Mouse (Mus musculus) embryonic facial prominence, embryonic 15.5 days (tissue): Measurements from ENCODE around the gene Dph7. TPM values are rescaled to one million over a fixed set of nuclear protein-coding genes. Genes with fewer than 3 reads are reported as not detected.

ENCODE experiments used
- ATAC-seq: fragments of 200-750 bp; cut with Nextera tagmentation; 2 replicates; pipeline ENCODE4 v1.8.0; 2017; ENCODE audit warnings: low read depth, moderate TSS enrichment; ENCODE audit not compliant: insufficient number of reproducible peaks, low FRiP score, low TSS enrichment
- H3K27ac ChIP-seq: fragments of 300-500 bp; sonication (generic); replicated peaks from 2 replicates; pipeline ENCODE4 v1.5.1; 2015; ENCODE audit warnings: mild to moderate bottlenecking, inconsistent platforms
- H3K27me3 ChIP-seq: fragments of 300-500 bp; sonication (generic); 2 replicates; pipeline ENCODE4 v1.6.1; 2015; ENCODE audit warnings: inconsistent platforms
- H3K36me3 ChIP-seq: fragments of 300-500 bp; sonication (generic); 2 replicates; pipeline ENCODE4 v1.6.1; 2015; ENCODE audit warnings: mild to moderate bottlenecking, inconsistent platforms
- H3K4me1 ChIP-seq: fragments of 300-500 bp; sonication (generic); 2 replicates; pipeline ENCODE4 v1.6.1; 2015; ENCODE audit warnings: inconsistent platforms
- H3K4me2 ChIP-seq: fragments of 300-500 bp; sonication (generic); replicated peaks from 2 replicates; pipeline ENCODE4 v1.6.1; 2015; ENCODE audit warnings: mild to moderate bottlenecking, inconsistent platforms
- H3K4me3 ChIP-seq: fragments of 300-500 bp; sonication (generic); replicated peaks from 2 replicates; pipeline ENCODE4 v1.5.1; 2015; ENCODE audit warnings: mild to moderate bottlenecking, inconsistent platforms
- H3K9ac ChIP-seq: fragments of 300-500 bp; sonication (generic); 2 replicates; pipeline ENCODE4 v1.6.1; 2015; ENCODE audit warnings: inconsistent platforms
- H3K9me3 ChIP-seq: fragments of 300-500 bp; sonication (generic); replicated peaks from 2 replicates; pipeline ENCODE4 v1.6.1; 2016; ENCODE audit warnings: inconsistent platforms
- microRNA-seq: library from miRNA; unstranded; fragments of <30 nt; microRNA quantifications from one replicate; pipeline ENCODE4, GENCODE M21; 2016; ENCODE audit warnings: borderline number of aligned reads
- polyA plus RNA-seq: library from polyadenylated mRNA; unstranded; fragments of >200 nt; fragmentation: Nextera tagmentation; extraction: Ambion mirVana; gene quantifications from 2 replicates; pipeline ENCODE4 v1.2.1, GENCODE M21; 2015

Dph7 gene
- polyA plus RNA-seq, 1 experiment from 2014 or later: 32.6 TPM

DNA sequence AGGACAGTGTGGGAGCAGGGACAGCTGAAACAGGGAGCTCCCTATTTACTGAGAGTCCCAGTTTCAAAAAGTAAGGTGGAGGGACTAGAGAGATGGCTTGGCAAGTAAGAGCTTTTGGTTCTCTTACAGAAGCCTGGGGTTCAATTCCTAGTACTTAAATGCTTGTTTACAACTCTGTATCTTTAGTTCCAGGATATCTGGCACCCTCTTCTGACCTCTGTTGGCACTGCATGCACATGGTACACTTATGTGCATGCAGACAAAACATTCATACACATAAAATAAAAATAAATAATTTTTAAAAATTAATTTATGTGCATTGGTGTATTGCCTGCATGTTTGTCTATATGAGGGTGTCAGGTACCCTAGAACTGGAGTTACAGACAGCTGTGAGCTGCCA is 46.0 kb downstream of the Dph7 start:
- no peaks in the 10 kb centered on the region for H3K27me3 ChIP-seq
- no peak overlapping the region for H3K4me2 ChIP-seq
- no peak overlapping the region for H3K9ac ChIP-seq
- no peaks in the 10 kb centered on the region for H3K4me1 ChIP-seq
- H3K4me3 ChIP-seq: no peak overlapping the region
- no peaks in the 10 kb centered on the region for H3K36me3 ChIP-seq
- ATAC-seq: no peak
- H3K9me3 ChIP-seq: no peaks in the 10 kb centered on the region
- no peak overlapping the region for H3K27ac ChIP-seq

Small RNAs within 50 kb of the gene (microRNA-seq; reads per million reads assigned to microRNA genes)
- gene Gm22875: not detected

Other genes starting within 250 kb of the Dph7 start
- 1.2 and 1.3 TPM in 2 replicates for gene Cacna1b, start 199.2 kb upstream of the Dph7 start, polyA plus RNA-seq
- 85.2 and 88.4 TPM in 2 replicates for gene Ehmt1, start 42.8 kb upstream of the Dph7 start, polyA plus RNA-seq
- gene Arrdc1, start 27.1 kb upstream of the Dph7 start, polyA plus RNA-seq: 50.5 and 52.7 TPM in 2 replicates
- gene Zmynd19, start 12.6 kb upstream of the Dph7 start, polyA plus RNA-seq: 17.0 and 19.4 TPM in 2 replicates
- gene Mrpl41, start 12.7 kb downstream of the Dph7 start, polyA plus RNA-seq: 127 and 132 TPM in 2 replicates
- 8.5 and 9.7 TPM in 2 replicates for gene Pnpla7, start 13.6 kb downstream of the Dph7 start, polyA plus RNA-seq
- gene Nsmf, start 92.0 kb downstream of the Dph7 start, polyA plus RNA-seq: 93.0 and 97.2 TPM in 2 replicates
- gene Entpd8, start 117.9 kb downstream of the Dph7 start, polyA plus RNA-seq: not detected in 2 replicates
- 0.37 and 0.39 TPM in 2 replicates for gene Noxa1, start 132.7 kb downstream of the Dph7 start, polyA plus RNA-seq
- 26.8 and 26.9 TPM in 2 replicates for gene Nrarp, start 218.4 kb downstream of the Dph7 start, polyA plus RNA-seq
- gene Tor4a, start 234.5 kb downstream of the Dph7 start, polyA plus RNA-seq: 9.3 and 10.5 TPM in 2 replicates
- 114 and 115 TPM in 2 replicates for gene Nelfb, start 249.1 kb downstream of the Dph7 start, polyA plus RNA-seq